Mouse (Mus musculus): ENCODE data around the gene Akr1d1.

The Akr1d1 gene

DNA sequence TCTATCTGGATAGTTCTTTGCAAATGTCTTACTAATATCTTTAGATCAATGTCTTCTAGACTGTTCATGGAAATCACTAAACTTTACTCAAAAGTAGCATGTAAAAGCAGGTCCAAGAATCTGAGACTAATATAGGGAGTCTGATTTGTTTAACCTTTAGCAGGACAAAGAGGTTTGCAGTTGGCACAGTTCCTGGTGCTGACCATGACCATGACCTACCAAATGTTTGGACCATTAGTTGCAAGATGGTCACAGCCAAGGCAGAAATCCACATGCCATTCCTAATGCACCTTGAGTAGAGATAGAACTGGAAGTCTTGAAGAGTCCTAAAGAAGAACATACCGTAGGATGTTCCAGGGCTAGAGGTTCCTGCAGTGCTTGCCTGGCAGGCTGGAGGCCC, 37.4 kb downstream of the Akr1d1 start:
- no peak for DNase-seq (ENCODE audit: low spot score)

DNA sequence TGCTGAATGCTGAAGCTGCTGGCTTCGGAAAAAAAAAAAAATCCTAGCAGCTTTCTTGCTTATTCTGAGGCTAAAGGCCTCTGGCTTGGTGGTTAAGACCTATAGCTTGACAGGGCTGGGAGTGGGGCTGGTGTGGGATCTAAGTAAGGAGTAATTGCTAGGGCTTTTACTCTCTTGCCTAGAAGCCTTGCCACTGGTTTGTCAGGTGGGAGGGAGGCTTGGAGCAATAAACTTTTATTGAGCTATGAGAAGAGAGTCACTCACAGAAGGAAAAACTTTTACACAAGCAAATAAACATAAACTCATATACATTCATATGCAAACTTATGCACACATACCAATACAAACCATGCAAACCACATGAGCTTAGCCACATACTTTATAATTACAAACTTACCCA, 42.0 kb downstream of the Akr1d1 start:
- DNase-seq (ENCODE audit: low spot score), result no peak

DNA sequence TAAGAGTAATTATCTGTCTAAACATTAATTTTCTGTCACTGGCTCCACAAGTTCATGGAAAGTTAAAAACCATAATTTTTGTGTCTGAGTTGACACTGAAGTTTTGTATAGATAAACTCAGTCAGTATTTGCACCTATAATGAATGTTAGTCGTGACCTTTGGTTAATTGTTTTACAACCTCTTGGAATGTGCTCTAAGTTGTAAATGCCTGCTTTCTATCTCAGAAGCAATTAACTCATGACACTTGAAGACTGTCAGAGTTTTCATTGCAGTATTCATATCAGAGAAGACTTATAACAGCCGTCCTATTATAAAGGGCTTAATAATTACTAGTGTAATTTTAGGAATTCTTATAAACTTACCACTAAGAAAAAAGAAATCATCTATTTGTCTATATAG, 43.0 kb downstream of the Akr1d1 start:
- DNase-seq (ENCODE audit: low spot score), result no peak

DNA sequence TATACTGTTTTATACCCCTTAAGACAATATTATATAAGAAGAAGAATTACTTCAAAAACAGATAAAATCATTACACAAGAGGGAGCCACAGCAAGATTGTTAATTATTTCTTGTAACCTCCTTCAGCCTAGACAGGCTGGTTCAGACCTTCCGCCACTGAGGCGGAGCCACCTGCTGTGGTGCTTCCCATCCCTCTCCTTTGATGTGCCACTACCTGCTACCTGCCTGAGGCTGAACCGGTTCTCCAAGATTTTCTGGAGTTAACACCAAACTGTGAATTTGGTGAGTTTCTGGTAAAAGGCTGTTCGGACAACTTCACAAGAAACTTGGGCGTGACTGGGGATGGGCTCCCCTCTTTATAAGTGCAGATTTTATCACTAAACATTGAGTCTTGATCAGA, 50.5 kb downstream of the Akr1d1 start:
- DNase-seq (ENCODE audit: low spot score), result no peak

DNA sequence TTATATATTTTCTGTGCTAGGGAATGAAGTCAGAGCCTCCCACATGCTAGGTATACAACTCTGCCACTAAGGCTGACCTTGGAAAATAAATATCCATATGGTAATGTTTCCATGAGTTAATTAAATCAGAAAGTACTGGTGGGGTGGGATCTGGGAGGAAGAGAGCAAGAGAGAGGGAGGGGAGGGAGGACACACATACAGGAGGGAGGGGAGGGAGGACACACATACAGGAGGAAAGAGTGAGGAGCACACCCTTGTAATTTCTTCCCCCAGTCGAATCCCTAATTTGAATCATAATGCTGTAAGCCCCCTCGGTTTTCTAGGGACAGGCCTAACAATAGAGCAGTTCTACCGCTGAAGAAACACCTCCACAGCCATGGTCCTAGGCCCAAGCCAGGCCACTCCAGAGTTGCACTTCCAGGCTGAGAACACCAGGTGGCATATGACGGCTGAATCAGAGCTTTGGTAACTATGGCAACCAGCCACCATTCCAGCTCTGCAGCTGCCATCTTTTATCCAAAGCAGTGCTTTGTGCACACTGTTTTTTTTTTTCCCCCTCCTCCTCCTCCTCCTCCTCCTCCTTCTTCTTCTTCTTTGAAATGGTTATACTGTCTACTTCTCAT, 59.5 kb downstream of the Akr1d1 start:
- DNase-seq (ENCODE audit: low spot score), result peak; percentile 96

DNA sequence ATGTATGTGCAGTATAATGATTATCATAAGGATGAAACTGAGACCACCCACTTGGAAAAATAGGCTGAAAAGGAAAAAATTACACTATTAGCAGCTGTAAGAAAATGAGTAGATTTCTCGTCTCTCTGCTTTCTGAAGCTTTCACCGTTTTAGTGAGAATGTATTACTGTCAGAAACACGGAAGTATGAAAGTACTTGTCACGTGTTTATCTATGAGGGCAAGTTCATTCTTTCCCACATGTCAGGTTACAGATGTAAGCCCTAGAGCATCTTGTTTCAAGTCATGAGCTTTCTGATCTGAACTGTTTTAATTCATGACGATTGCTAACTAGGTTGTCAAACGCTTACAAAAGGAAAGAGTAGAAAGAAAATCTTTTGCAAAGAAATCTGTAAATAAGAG, 60.8 kb downstream of the Akr1d1 start:
- DNase-seq (ENCODE audit: low spot score), result no peak

DNA sequence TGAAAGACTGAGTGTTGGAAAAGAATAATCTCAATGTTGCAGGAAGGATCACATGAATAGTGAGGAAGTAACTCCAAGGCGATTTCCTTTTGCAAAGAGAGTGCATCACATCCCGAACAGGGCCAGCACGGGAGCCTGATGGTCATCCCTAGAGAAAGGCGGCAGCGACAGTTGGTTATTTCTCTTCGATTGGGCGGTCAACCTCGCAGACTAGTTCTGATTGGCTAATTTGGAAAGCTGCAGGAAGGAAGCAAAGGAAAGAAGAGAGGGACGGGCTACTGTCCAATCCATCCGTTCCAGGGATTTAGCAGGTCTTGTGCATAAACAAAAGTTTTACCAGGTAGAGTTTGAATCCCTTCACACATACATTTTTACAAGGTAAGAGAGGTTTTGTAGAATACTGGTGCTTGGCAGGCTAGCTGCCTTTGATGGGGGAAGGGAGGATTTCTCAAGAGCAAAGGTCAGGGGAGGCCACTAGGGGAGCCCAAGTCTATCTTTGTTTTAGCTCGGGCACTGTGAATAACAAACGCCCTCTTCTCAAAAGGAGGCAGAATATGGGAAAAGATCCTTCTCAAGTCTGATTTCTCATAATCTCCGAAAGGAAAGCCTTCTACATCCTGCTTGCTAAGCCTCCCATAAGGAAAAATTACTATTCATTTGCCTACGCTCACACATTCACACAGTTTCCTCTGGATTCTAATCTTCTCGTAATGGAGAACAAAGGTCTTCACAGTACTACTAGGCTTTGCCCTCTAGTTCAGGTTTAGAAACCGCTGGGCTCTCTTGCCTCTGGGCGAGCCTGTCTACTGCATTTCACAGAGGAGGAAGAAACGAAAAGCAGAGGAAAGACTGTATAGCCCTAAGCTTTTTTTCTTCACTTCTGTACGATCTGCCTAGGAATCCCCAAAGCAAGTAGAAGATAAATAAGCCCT, 62.4 kb downstream of the Akr1d1 start:
- DNase-seq (ENCODE audit: low spot score), result peak; percentile 90

DNA sequence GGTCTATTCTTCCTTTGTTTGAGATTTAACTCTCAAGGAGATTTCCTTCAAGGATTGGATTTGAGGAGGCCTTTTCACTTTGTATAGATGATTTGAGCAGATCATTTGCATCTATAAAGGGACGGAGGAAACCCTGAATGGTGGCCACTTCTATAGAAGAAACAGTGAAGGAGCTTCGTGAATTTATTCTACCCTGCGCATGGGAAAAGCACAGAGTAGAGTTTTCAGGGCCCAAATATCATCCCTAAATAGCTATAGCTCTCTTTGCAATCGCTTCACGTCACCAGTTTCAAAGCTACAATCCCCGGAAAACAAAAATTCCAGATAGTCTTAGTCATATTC, 63.0 kb downstream of the Akr1d1 start:
- DNase-seq (ENCODE audit: low spot score), result no peak

DNA sequence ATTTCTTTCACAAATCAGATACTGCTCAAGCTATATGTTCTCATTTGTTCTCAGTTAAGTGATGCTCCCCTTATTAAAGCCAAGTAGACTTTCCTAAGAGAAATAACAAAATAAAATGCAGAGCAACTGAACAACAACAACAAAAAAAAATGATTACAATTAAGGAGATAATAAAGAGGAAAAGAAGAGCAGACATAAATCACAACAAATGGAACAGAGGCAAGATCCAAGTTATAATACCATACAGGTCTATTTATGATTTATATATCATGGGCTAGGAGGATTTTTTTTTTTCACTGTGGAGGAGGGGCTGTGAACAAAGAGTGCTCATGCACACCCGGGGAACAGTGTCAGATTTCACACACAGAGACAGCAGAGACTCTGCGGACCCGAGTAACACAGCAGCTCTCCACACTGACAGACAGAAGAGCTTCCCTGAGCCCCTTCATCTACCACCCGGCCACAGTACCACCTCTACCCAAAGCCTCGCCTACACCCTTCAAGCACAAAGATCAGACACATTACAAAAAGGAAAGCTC, 63.6 kb downstream of the Akr1d1 start:
- peak; percentile 70 for DNase-seq (ENCODE audit: low spot score)

DNA sequence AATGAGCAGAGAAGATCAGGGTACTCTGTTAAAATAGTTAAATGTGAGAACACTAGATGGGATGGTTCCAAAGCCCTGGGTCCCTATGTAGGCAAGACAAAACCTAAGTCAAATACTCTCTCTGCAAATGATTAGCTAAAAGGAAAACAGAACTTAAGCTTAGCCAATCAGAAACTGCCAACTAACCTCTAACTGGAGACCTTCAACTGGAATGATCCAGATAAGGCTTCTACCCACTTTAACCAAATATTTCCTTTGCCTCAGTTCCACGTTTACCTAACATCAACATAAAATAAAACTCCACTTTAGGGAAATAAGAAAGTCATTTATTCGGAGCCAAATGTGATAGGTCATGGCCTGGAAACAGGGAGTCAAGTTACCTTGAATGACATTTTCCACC, 67.1 kb downstream of the Akr1d1 start:
- DNase-seq (ENCODE audit: low spot score), result no peak

DNA sequence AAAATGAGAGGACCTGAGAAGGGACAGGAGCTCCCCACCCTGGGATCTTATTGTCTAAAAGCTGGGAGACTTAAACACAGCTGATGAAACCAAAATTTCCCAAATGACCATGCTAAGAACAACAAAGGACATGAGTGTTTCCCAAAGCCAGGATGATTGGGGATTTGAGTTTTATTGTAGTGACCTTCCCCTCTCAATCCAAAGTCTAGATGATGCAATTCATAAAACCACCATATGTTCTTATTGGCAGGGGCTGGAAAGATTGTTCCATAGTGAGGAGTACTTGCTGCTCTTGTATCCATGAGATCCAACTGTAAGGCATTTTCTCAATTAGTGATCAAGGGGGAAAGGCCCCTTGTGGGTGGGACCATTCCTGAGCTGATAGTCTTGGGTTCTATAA, 68.1 kb downstream of the Akr1d1 start:
- DNase-seq (ENCODE audit: low spot score), result no peak

DNA sequence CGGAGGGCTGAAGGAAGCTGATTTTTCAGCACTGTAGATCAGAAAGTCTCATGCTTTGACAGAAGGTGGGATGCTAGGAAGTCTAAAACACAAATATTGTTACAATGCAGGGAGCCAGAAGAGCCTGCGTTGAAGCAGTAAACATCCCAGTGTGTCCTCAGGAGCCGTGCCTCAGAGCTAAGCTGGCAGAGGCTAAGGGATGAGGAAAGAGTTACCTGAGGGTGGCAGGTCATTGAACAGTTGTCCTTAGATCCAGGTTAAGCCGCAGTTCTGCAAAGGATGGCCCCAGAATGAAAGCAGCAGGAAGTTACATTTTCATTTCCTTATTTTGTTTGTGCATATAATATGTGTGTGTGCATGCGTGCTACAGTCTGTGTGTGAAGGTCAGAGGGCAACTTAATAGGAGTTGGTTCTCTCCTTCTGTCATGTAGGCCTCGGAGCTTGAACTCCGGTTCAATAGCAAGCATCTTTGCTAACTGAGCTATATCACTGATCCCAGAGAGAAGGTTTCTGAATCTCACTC, 71.1 kb downstream of the Akr1d1 start:
- no peak for DNase-seq (ENCODE audit: low spot score)

DNA sequence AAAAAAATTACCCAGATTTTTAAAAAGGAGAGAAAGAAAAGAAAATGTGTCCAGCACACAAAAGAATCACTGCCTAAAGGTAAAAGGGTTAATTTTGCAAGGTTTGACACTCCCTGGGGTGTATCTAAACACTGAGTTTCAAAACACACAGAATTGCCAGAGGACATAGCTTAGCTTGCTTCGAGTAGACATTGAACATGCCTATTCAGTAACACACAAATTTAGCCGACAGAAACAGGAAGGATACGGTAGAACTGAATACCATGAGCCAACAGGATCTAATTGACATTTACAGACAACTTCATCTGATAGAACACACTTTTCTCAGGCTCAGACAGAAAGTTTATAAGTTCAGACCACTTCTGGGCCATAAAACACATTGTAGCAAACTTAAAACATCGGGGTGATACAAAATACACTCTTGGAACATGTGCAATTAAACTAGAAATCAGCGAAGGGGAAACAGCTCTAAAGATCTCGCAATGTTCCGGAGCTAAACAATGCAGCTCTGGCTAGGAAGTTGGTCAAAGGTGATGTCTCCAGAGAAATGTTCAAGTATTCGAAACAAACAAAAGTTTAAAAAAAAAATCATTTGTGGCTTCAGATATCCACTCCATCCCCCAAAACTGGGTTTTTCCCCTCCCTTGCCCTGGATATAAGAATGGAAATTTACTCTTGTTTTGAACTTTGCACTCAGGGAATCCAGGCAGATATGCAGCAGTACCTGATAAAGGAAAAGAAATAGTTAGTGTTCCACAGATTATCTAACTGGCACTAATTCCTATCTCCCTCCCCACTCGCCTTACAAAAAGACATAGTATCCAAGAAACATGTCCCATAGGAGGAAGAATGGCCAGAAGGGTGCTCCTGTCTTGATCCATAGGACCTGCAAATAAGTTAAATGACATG, 73.1 kb downstream of the Akr1d1 start:
- no peak for DNase-seq (ENCODE audit: low spot score)

DNA sequence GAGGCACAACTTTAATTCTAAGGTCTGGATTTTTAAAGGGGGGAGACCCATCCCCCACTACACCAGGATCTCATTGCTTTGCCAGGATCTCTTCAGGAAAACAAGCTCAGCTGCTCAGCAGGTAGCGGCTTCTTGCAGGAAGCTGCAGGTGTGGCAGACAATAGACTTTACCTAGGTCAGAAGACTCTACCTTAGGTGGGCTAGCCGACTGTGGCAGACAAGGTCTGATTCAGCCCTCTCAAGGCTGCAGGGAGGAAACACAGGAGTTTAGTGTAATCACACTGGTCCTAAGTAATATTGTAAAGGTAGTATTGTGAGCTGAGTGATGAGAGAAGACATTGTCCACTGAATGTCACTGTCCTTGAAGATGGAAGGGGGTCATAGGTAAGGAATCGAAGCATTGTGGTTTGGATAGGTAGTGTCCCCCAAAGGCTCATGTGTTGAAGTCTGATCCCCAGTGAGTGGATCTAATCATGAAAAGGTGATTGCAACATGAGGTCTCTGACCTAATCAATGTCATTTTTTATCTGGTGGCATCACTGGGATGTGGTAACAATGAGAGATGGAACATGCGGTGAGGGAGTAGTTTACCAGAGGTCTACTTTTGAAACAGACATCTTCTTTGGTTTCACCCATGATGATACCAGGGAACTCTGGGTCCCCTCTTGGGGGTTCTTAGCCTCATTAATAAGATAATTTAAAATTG, 74.4 kb downstream of the Akr1d1 start:
- no peak for DNase-seq (ENCODE audit: low spot score)

DNA sequence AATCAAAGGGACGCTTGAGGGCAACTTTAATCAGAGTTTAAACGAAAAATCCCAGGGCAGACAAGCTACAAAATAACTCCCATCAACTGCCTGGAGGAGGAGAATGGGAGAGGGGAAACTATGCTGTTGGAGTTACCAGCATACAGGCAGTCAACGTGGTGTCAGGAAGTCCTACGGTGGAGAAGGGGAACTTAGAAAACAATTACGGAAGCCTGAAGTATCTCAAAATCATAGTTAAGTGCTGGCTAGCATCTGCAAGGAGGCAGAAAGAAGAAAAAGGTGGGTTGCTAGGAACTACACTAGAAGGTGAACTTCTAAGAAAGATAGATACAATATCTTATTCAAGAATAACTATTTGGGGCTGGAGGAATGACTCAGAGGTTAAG, 74.9 kb downstream of the Akr1d1 start:
- DNase-seq (ENCODE audit: low spot score), result no peak

DNA sequence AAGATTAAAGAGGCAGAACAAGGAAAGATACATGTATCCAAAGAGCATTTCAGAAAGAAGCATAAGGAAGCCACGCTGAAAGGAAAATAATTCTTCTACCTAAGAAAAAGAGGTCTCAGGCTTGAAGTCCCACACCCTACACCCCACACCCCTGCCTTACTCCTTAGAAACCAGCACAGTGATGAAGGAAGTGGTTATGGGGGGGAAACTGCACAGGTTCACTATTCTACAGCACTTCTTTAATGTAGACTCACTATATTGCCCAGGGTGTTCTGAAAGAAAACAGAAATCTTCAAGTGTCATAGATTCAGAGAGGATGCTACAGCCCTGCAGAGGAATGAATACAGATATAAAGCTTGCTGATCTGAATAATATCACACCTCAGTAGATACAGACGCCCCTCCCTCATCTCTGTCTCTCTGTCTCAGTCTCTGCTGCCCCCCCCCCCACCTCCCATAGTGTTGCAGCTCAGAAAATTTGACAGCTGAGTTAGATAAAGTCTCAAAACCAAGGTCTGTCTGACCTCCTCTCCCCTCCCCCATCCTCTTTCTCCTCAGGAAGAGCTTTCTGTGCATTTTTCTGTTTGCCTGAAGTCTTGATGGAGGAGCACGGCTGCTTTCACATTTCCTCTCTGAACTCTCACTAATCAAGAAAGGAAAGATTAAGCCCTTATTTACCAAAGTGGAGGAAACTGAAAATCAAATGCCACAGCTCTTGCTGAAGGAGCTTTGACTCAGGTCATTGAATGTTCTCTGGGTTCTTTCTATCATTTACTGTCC, 77.7 kb downstream of the Akr1d1 start:
- no peak for DNase-seq (ENCODE audit: low spot score)

DNA sequence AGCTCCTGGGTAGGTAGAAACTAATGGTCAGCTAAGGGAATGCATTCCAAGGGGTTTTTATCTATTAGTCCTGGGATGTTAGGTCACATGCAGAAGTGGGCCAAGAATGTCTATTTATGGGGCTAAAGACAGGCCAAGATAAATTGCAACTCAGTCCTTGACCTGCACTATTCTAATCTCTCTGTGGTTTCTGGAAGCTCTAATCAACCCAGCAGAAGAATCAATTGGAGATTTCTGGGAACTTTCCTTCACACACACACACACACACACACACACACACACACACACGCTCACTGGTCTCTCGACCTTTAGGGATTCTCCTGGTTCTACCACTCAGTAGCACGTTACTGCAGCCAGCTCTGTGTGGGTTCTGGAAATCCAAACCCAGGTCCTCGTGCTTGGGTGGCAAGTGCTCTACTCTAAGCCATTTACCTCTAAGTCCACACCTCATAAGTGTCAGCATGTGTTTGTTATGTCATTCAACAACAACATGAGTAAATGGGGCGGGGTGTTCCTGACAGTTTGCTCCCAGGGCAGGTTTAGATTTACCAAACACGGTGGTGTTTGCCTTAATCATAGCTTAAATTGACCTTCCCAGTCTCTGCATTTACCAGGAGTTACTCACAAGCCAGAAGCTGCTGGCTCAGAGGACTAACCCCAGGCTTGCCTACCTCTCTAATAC, 82.8 kb downstream of the Akr1d1 start:
- no peak for DNase-seq (ENCODE audit: low spot score)

DNA sequence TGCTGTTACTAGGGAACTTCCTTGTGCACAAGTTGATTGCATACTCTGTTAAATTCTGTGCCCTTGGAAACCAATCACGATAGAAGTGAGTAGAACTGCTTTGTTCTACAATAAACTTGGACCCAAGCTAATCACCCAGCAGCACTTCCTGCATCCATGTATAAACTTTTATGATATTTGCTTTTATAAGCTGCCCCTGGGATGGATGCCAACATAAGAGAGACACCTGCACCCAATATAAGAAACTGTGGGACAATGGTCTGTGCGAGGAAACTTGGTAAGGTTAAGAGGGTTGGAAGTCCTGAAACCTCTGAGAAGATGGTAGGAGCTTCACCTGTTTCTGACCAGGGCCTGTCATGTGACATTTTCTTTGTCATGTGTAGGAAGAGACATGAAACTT, 85.5 kb downstream of the Akr1d1 start:
- no peak for DNase-seq (ENCODE audit: low spot score)

DNA sequence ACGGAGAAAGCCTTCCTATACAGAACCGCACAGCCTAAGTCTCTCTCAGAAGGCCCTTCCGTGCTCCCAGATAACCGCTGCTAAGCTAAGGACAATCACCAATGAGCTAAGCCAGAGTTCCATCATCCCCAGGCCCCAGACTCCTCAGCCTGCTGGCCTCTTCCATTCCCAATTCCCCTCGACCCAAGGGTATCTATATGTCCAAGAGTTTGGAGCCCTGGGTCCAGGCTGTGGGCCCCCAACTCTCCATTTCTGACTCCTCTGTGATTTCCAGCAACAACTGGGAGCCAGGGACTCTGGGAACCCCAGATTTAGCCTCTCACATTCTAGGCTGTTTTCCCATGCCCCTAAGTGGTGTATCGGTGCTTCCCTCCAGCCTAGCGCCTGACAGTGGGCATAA, 86.2 kb downstream of the Akr1d1 start:
- DNase-seq (ENCODE audit: low spot score), result no peak

DNA sequence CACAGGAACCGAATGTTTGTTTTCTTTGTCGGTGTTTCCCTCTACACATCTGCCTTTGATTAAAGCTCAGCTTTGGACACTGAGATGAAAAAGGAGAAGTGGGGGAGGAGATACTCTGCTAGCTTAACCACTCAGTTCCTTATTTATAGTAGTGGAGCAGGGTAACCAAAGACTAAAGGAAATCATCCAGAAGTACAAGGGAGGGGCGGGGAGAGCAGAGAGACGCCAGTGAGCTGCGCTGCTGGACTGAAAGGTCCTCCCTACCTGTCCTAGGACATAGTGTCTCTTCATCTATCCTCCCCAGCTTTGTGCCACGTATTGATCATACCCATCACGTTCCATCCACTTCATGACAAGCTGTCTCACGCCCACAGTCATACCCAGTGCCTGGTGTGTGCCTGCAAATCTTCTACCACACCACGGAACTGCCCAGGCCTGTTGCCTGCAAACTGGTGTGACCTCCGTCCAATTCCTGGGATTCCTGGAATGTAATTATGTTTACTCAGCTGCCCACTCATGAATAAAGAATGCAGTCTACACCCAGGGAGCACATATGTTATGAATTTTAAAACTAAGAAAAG, 87.5 kb downstream of the Akr1d1 start:
- DNase-seq (ENCODE audit: low spot score), result peak; percentile 79
